In genomic region chr13:95672372-95672771, GRCm38 (mm10) we compare ENCODE assay signal across 29 mouse cellular contexts. TPM values are rescaled to one million over a fixed set of nuclear protein-coding genes. Genes with fewer than 3 reads are reported as not detected.
DNase-seq lines count a peak whose midpoint lies in the region; ATAC-seq and TF ChIP-seq lines count a peak whose summit lies in the region.
"Had no signal": no experiment of that assay in that cellular context is flagged by ENCODE, and none has a peak within 500 bp of the region (broad histone marks: within the 10 kb centered on the region; RNA-seq: fewer than 3 reads in every experiment).

No protein-coding gene starts in this region.

- H3K36me3 ChIP-seq in lung, embryonic 14.5 days (ENCODE audit: insufficient read depth) = 0 out of 2 replicates have a peak, but pooled peaks cover 7% of the 10 kb centered on the region
- peaks cover 12% of the 10 kb centered on the region for H3K36me3 ChIP-seq in liver, embryonic 14.5 days (replicated peaks; ENCODE audit: control insufficient read depth, insufficient read depth, low read depth)
- H3K36me3 ChIP-seq: forebrain, embryonic 15.5 days had no signal

- intact Hi-C loops in left cerebral cortex, postnatal 4 days (cut with DNase I) = no loop called here

- TF ChIP-seq CTCF in lung, embryonic 14.5 days (IDR thresholded peaks at IDR 0.05; ENCODE audit: low read depth) = no peak
- no peak for TF ChIP-seq CTCF in liver, embryonic 14.5 days (IDR thresholded peaks at IDR 0.05; ENCODE audit: low read depth)

- peak; percentile 49; the same call in 1 of the 2 replicates for TF ChIP-seq EP300 in liver, embryonic 14.5 days (IDR thresholded peaks at IDR 0.05; ENCODE audit: low read depth)

- no peaks in the 10 kb centered on the region for H3K27me3 ChIP-seq in lung, embryonic 14.5 days (ENCODE audit: insufficient read depth, low read length)
- H3K27me3 ChIP-seq in liver, embryonic 14.5 days (ENCODE audit: control insufficient read depth, insufficient read depth, low read length) = no peaks in the 10 kb centered on the region
- H3K27me3 ChIP-seq: embryonic facial prominence, embryonic 13.5 days; forebrain, embryonic 15.5 days; neural tube, embryonic 13.5 days; stomach, embryonic 15.5 days had no signal

- no peak overlapping the region for H3K27ac ChIP-seq in lung, embryonic 14.5 days (ENCODE audit: low read depth)
- peak overlapping the region; percentile 99 for H3K27ac ChIP-seq in liver, embryonic 14.5 days
- H3K27ac ChIP-seq: embryonic facial prominence, embryonic 13.5 days; forebrain, embryonic 15.5 days; hindbrain, embryonic 14.5 days; kidney, postnatal 0 days; limb, embryonic 10.5 days; neural tube, embryonic 13.5 days; stomach, embryonic 15.5 days had no signal

- DNase-seq in lung, embryonic 14.5 days = peak; percentile 15
- DNase-seq in lung, postnatal 36 days = no peak
- peak in 1 of 3 experiments; percentile 55 for DNase-seq in liver, embryonic 14.5 days (ENCODE audit: low read depth in 3 of 3, low spot score in 3 of 3)
- no peak for DNase-seq in kidney, postnatal 14 days
- DNase-seq in left cerebral cortex, postnatal 4 days = no peak
- no peak for DNase-seq in gastrocnemius, adult 8-10 months (ENCODE audit: low spot score in 2 of 2)
- DNase-seq: adrenal gland, postnatal 10 days; cerebellum, adult 8-10 months; cerebellum, postnatal 36 days; embryo, embryonic 11 days; gastrocnemius, postnatal 14 days; heart, postnatal 4 days; kidney, adult 2 months; lung, postnatal 10 days; retina, postnatal 1 day; thymus, postnatal 25 days had no signal

- H3K9ac ChIP-seq in lung, embryonic 14.5 days = no peak overlapping the region
- H3K9ac ChIP-seq in liver, embryonic 14.5 days (replicated peaks) = peak overlapping the region; percentile 76
- H3K9ac ChIP-seq: embryonic facial prominence, embryonic 13.5 days; forebrain, embryonic 15.5 days; hindbrain, embryonic 14.5 days; neural tube, embryonic 13.5 days; stomach, embryonic 15.5 days had no signal

- H3K9me3 ChIP-seq in lung, embryonic 14.5 days (ENCODE audit: low read depth, low read length) = no peaks in the 10 kb centered on the region
- H3K9me3 ChIP-seq in liver, embryonic 14.5 days (ENCODE audit: control insufficient read depth, low read length) = peaks cover 2% of the 10 kb centered on the region; the same call in 1 of the 2 replicates
- H3K9me3 ChIP-seq: embryonic facial prominence, embryonic 13.5 days; forebrain, embryonic 15.5 days; limb, embryonic 10.5 days; neural tube, embryonic 13.5 days; stomach, embryonic 15.5 days had no signal

- no peaks in the 10 kb centered on the region for H3K4me1 ChIP-seq in lung, embryonic 14.5 days (ENCODE audit: insufficient read depth)
- peaks cover 39 to 49% of the 10 kb centered on the region in 2 experiments for H3K4me1 ChIP-seq in liver, embryonic 14.5 days (replicated peaks; ENCODE audit: control insufficient read depth in 2 of 2, insufficient read depth in 2 of 2, low read length in 1 of 2)
- H3K4me1 ChIP-seq: embryonic facial prominence, embryonic 13.5 days; forebrain, embryonic 15.5 days; limb, embryonic 10.5 days; neural tube, embryonic 13.5 days; stomach, embryonic 15.5 days had no signal

- 73% methylated on average over 7 of the region's 7 CpGs for WGBS in lung, embryonic 14.5 days
- 37% methylated on average over 7 of the region's 7 CpGs for WGBS in liver, embryonic 14.5 days (ENCODE audit: insufficient replicate concordance)

- no peak overlapping the region for H3K4me2 ChIP-seq in lung, embryonic 14.5 days
- peak overlapping the region; percentile 78 for H3K4me2 ChIP-seq in liver, embryonic 14.5 days (ENCODE audit: low read depth)
- H3K4me2 ChIP-seq: embryonic facial prominence, embryonic 13.5 days; forebrain, embryonic 15.5 days; hindbrain, embryonic 14.5 days; neural tube, embryonic 13.5 days; stomach, embryonic 15.5 days had no signal

- no peak overlapping the region for H3K4me3 ChIP-seq in lung, embryonic 14.5 days (ENCODE audit: low read depth, low read length)
- H3K4me3 ChIP-seq in liver, embryonic 14.5 days (ENCODE audit: insufficient read depth in 1 of 2, low read depth in 2 of 2, low read length in 2 of 2) = peak overlapping the region; percentile 53 to 59
- H3K4me3 ChIP-seq: embryonic facial prominence, embryonic 13.5 days; forebrain, embryonic 15.5 days; limb, embryonic 10.5 days; myocyte; neural tube, embryonic 13.5 days; stomach, embryonic 15.5 days had no signal

- no peak for ATAC-seq in lung, embryonic 14.5 days (ENCODE audit: insufficient read depth)
- ATAC-seq in erythroid progenitor cell, adult 5-6 weeks (replicated peaks; ENCODE audit: low FRiP score, poor library complexity, severe bottlenecking) = peak; percentile 33
- ATAC-seq in liver, embryonic 14.5 days (ENCODE audit: insufficient read depth) = peak; percentile 1; the same call in 1 of the 2 replicates
- ATAC-seq: activated CD4-positive, CD25-positive, alpha-beta regulatory T cell, adult 4 months; forebrain, embryonic 15.5 days; inflammation-experienced regulatory T-cells, adult 6 months; midbrain, embryonic 16.5 days had no signal

RNA-seq across cellular contexts. Expression of gene F2rl2, which starts 24.3 kb away (rescaled TPM):
- 0.91 and 1.3 TPM in 2 replicates for polyA plus RNA-seq in lung, embryonic 14.5 days (2014; fragmentation: Nextera tagmentation; extraction: Ambion mirVana)
- total RNA-seq in erythroid progenitor cell, adult 5-6 weeks (2015; ENCODE audit: low replicate concordance) = 2.1 TPM in 1 of 2 replicates, not detected in the other
- 0.15 TPM in 1 of 2 replicates, not detected in the other for total RNA-seq in erythroid progenitor cell, adult 5-6 weeks (2017; ENCODE audit: low replicate concordance)
- 7.9 and 10.9 TPM in 2 replicates for polyA plus RNA-seq in liver, embryonic 14.5 days (2012; rRNA removed)
- polyA plus RNA-seq in liver, embryonic 14.5 days (2014; fragmentation: Nextera tagmentation; extraction: Ambion mirVana) = 10.7 and 13.3 TPM in 2 replicates
- total RNA-seq in left cerebral cortex, postnatal 4 days (2021) = under 1 TPM; 0.54 to 0.72 TPM
- not detected for total RNA-seq in gastrocnemius, adult 8-10 months (2022)
- total RNA-seq: gastrocnemius, postnatal 14 days; liver, adult 2 months had no signal

RNA-seq across cellular contexts. Expression of gene F2r, which starts 54.1 kb away (rescaled TPM):
- 109 and 110 TPM in 2 replicates for polyA plus RNA-seq in lung, embryonic 14.5 days (2014; fragmentation: Nextera tagmentation; extraction: Ambion mirVana)
- total RNA-seq in erythroid progenitor cell, adult 5-6 weeks (2015; ENCODE audit: low replicate concordance) = 0.84 and 1.8 TPM in 2 replicates
- total RNA-seq in erythroid progenitor cell, adult 5-6 weeks (2017; ENCODE audit: low replicate concordance) = 0.68 and 2.7 TPM in 2 replicates
- polyA plus RNA-seq in liver, embryonic 14.5 days (2012; rRNA removed) = 9.8 and 11.5 TPM in 2 replicates
- polyA plus RNA-seq in liver, embryonic 14.5 days (2014; fragmentation: Nextera tagmentation; extraction: Ambion mirVana) = 25.7 and 30.4 TPM in 2 replicates
- total RNA-seq in left cerebral cortex, postnatal 4 days (2021) = 10 to 100 TPM; 21.2 to 22.8 TPM
- 1 to 10 TPM; 2.6 to 7.7 (median 3.5) TPM for total RNA-seq in gastrocnemius, adult 8-10 months (2022)
